Mouse (Mus musculus): Measurements from ENCODE around the gene AI182371. TPM values are rescaled to one million over a fixed set of nuclear protein-coding genes. Genes with fewer than 3 reads are reported as not detected.
A peak's percentile ranks its signal among the peaks of the same experiment; 100 is the strongest.

The AI182371 gene
- total RNA-seq, 2 experiments from 2014 or later = 2.1 to 2.4 TPM

DNA sequence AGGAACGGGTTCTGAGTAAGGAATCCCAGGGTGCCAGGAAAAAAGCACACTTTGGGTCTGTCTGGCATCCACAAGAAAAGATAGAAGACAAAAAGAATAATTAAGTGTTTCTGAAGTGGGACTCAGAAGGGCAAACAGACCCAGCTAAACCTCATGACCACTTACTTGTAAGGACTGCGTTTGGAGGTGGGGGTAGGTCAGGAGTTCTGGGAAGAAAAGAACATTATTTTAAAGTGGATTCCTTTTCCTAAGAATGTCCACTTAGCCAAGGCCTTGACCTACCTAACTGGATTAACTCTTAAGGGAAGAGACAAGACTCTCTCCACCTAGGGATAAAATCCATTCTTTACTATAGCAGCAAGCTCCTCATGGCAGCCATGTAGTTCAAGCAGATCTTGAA is 28.8 kb downstream of the AI182371 start:
- ATAC-seq (replicated peaks; ENCODE audit: poor library complexity, severe bottlenecking) = no peak

- ATAC-seq (replicated peaks; ENCODE audit: poor library complexity, severe bottlenecking) = no peak
Observed at GRCm38 (mm10) chr2:35070275-35070674, 31.1 kb downstream of the AI182371 start.

GRCm38 (mm10) chr2:35069124-35069523 is 32.2 kb downstream of the AI182371 start:
- no peak for ATAC-seq (replicated peaks; ENCODE audit: poor library complexity, severe bottlenecking)

- ATAC-seq (replicated peaks; ENCODE audit: poor library complexity, severe bottlenecking) = no peak
Observed at GRCm38 (mm10) chr2:35067117-35067516, 34.2 kb downstream of the AI182371 start.

DNA sequence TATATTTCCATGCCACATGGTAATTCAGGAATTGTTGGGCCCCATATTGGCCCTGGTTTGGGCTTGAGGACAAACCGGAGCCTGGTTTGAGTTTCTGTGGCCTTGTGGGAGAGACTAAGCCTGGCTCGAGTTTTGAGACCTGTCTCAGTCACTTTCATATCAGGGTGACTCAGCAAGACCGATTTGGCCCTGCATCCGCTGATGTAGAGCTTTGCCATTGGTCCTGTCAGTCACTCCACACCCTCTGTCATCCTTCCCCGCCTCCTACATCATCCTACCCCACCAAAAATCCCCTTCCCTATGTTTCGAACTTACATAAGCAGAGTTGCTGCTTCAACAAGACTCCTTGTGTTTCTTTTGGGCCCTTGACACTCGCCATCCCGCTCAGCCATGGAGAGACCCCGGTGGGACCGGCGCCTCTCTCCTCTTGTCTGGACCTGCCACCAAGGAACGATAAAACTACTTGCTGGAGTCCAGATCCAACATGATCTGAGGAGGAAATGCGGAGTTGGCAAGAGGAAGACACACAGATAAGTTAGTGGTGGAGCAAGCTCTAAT is 34.7 kb downstream of the AI182371 start:
- ATAC-seq (replicated peaks; ENCODE audit: poor library complexity, severe bottlenecking) = no peak

DNA sequence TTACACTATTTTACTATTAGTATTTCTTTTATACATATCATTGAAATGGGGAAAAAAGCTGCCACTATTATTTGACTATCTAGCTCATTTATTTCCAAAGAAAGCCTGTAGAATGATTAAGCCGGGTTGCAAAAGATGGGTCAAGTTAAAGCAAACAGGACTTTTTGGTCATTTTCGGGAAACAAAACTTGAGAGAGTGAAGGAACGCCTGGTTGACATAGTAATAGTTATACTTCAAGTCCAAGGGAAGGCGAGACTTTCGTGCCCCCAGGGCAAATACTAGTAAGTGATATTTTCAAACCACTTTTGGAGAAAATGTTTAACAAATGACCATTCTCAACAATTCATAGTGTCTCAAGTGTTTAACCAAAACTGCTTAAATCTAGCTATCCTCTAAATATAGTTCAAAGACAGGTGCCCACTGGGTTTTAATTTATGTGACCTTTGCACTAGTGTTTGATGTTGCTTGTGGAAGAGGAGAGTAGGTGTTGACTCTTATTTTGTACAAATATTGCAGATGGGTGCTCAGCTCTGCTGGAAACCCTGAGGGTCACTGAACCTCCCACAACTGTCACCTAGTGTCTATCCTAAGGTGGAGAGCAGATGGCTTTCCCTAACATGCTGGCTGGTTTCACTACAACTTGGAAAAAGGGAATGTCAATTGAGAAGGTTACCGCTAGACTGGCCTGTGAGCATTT is 37.9 kb downstream of the AI182371 start:
- no peak for ATAC-seq (replicated peaks; ENCODE audit: poor library complexity, severe bottlenecking)

GRCm38 (mm10) chr2:35061338-35061737 is 40.0 kb downstream of the AI182371 start, which contains the start of gene Hc:
TSS of gene Hc (minus strand) at chr2:35061438.
- ATAC-seq (replicated peaks; ENCODE audit: poor library complexity, severe bottlenecking) = no peak

GRCm38 (mm10) chr2:35060897-35061296 is 40.4 kb downstream of the AI182371 start:
- no peak for ATAC-seq (replicated peaks; ENCODE audit: poor library complexity, severe bottlenecking)

GRCm38 (mm10) chr2:35060256-35060655 is 41.1 kb downstream of the AI182371 start:
- ATAC-seq (replicated peaks; ENCODE audit: poor library complexity, severe bottlenecking) = no peak

DNA sequence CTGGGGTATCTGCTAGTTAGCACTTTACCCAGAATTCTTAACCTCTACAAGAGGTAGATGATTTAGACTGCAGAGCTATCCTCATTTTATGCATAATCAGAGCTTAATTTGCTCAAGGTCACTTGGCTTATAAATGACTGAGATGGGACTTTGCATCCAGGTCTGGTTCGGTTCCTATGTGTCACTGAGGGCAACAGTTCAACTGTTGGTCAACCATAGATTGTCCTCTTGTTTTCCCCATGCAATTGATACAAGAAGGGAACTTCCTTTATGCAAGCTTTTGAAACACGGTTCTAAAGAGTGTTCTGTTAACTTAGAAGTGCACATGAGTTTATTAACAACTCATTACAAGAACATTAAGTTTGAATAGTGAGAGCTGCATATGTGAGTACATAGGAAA is 43.0 kb downstream of the AI182371 start:
- no peak for ATAC-seq (replicated peaks; ENCODE audit: poor library complexity, severe bottlenecking)

DNA sequence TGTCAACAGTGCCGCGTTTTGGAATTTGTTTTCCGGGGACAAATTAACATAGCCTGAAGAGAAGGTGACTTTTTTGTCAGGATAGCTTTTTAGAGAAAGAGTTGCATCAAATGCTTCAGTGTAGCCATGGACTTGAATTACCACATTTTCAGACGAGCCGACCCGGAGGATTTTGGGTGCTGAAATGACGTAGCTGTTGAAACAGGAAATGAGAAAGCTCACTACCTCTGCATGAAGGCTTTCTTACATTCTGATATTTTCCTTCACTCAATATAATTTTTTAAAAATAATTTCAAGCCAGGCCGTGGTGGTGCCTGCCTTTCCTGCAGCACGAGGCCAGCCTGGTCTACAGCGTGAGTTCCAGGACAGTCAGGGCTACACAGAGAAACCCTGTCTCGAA is 44.1 kb downstream of the AI182371 start:
- no peak; the same call in 1 of the 2 replicates for ATAC-seq (replicated peaks; ENCODE audit: poor library complexity, severe bottlenecking)

DNA sequence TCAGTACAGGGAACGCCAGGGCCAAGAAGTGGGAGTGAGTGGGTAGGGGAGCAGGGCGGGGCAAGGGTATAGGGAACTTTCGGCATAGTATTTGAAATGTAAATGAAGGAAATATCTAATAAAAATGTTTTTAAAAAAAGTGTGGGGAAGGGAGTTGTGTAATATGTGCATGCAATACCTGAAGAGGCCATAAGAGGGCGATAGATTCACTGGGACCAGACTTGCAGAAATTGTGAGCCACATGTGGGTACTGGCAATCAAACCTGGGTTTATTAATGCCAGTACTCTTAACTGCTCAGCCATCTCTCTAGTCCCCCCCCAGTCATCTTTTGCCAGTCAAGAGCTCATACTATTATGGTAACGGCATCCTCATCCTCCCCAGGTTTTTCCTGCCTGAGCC is 52.5 kb downstream of the AI182371 start:
- peak; percentile 73 for ATAC-seq (replicated peaks; ENCODE audit: poor library complexity, severe bottlenecking)

GRCm38 (mm10) chr2:35044956-35045355 is 56.4 kb downstream of the AI182371 start:
- ATAC-seq (replicated peaks; ENCODE audit: poor library complexity, severe bottlenecking) = peak; percentile 74

DNA sequence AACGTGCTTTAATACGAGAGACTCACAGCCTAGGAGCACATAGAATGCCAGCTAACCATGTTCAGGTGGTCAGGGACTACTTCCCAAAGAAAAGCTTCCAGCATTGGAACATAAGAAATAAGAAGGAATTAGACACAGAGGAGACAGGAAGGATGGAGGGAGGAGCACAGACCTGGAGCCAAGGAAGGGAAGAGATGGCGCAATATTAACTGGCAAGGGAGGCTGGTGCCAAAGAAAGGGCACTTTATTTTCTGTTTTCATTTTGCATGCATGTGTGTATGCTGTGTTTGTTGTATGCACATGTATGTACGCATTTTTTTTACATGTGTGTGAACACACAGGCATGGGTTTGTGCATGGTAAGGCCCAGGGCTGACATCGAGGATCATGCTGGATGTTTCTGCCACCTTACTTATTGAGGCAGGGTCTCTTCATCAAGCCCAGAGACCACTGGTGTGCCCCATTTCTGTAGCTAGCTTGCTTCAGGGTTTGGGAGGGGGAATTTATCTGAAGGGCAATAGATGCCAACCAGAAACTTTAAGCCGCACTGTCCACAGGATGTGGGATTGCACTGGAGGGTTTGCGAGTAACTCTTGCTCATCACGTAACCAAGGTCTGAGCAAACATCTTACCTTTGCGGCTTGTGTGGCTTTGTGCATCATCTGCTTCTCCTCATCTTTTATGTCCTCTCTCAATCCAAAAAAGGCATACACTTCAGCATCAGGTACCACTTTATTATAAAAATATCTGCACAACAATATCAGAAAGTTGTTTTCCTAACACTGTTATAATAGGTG is 62.6 kb downstream of the AI182371 start:
- no peak for ATAC-seq (replicated peaks; ENCODE audit: poor library complexity, severe bottlenecking)

Other genes with a start within 250 kb of the AI182371 start
- gene Cutal, start 227.1 kb downstream of the AI182371 start, total RNA-seq (2014; fragmentation: Nextera tagmentation) = not detected in 2 replicates
- not detected in 2 replicates for gene Cutal, start 227.1 kb downstream of the AI182371 start, total RNA-seq (2017)
- gene Psmd5, start 226.6 kb downstream of the AI182371 start, total RNA-seq (2014; fragmentation: Nextera tagmentation) = 64.4 and 67.3 TPM in 2 replicates
- 36.8 and 60.4 TPM in 2 replicates for gene Psmd5, start 226.6 kb downstream of the AI182371 start, total RNA-seq (2017)
- 22.6 and 25.9 TPM in 2 replicates for gene Phf19, start 187.5 kb downstream of the AI182371 start, total RNA-seq (2014; fragmentation: Nextera tagmentation)
- 5.9 and 7.9 TPM in 2 replicates for gene Phf19, start 187.5 kb downstream of the AI182371 start, total RNA-seq (2017)
- gene Traf1, start 139.8 kb downstream of the AI182371 start, total RNA-seq (2014; fragmentation: Nextera tagmentation) = not detected in 2 replicates
- gene Traf1, start 139.8 kb downstream of the AI182371 start, total RNA-seq (2017) = 0.09 and 0.15 TPM in 2 replicates
- gene Hc, start 40.1 kb downstream of the AI182371 start, total RNA-seq (2014; fragmentation: Nextera tagmentation) = not detected in 2 replicates
- gene Hc, start 40.1 kb downstream of the AI182371 start, total RNA-seq (2017) = not detected in 2 replicates
- gene Cntrl, start 7.9 kb upstream of the AI182371 start, total RNA-seq (2014; fragmentation: Nextera tagmentation) = 101 and 118 TPM in 2 replicates
- gene Cntrl, start 7.9 kb upstream of the AI182371 start, total RNA-seq (2017) = 90.1 and 112 TPM in 2 replicates
- 102 and 118 TPM in 2 replicates for gene Rab14, start 99.6 kb upstream of the AI182371 start, total RNA-seq (2014; fragmentation: Nextera tagmentation)
- 102 and 136 TPM in 2 replicates for gene Rab14, start 99.6 kb upstream of the AI182371 start, total RNA-seq (2017)
- gene Gsn, start 154.8 kb upstream of the AI182371 start, total RNA-seq (2014; fragmentation: Nextera tagmentation) = 3.7 and 7.8 TPM in 2 replicates
- gene Gsn, start 154.8 kb upstream of the AI182371 start, total RNA-seq (2017) = 8.4 and 10.0 TPM in 2 replicates
- 99.4 and 102 TPM in 2 replicates for gene Stom, start 235.4 kb upstream of the AI182371 start, total RNA-seq (2014; fragmentation: Nextera tagmentation)
- gene Stom, start 235.4 kb upstream of the AI182371 start, total RNA-seq (2017) = 147 and 151 TPM in 2 replicates